In genomic region chr1:168288891-168289545, GRCm38 (mm10) we compare ENCODE assay signal across 9 mouse cellular contexts.
DNase-seq lines count a peak whose midpoint lies in the region; ATAC-seq lines count a peak whose summit lies in the region.
"Had no signal": no experiment of that assay in that cellular context is flagged by ENCODE, and none has a peak within 500 bp of the region (broad histone marks: within the 10 kb centered on the region; RNA-seq: fewer than 3 reads in every experiment).

No protein-coding gene starts in this region.

- H3K27me3 ChIP-seq in heart, embryonic 12.5 days (replicated peaks), result no peaks in the 10 kb centered on the region
- H3K27me3 ChIP-seq in embryonic facial prominence, embryonic 10.5 days (replicated peaks; ENCODE audit: low read depth, poor library complexity, severe bottlenecking), result no peaks in the 10 kb centered on the region
- H3K27me3 ChIP-seq in kidney, embryonic 16.5 days (ENCODE audit: insufficient read depth, low read length), result no peaks in the 10 kb centered on the region
- no peaks in the 10 kb centered on the region for H3K27me3 ChIP-seq in midbrain, embryonic 16.5 days (ENCODE audit: control insufficient read depth, insufficient read depth, low read depth, low read length)
- H3K27me3 ChIP-seq: embryonic facial prominence, embryonic 13.5 days had no signal

- H3K4me1 ChIP-seq in heart, embryonic 12.5 days (replicated peaks), result peaks cover 87% of the 10 kb centered on the region
- H3K4me1 ChIP-seq in embryonic facial prominence, embryonic 10.5 days, result peaks cover 78% of the 10 kb centered on the region
- H3K4me1 ChIP-seq in kidney, embryonic 16.5 days (ENCODE audit: insufficient read depth, low read length), result peaks cover 71% of the 10 kb centered on the region
- peaks cover 78% of the 10 kb centered on the region for H3K4me1 ChIP-seq in midbrain, embryonic 16.5 days (ENCODE audit: control insufficient read depth, insufficient read depth, low read length)

- intact Hi-C loops in heart, postnatal 10 days (cut with DNase I), result loop anchor here (5.0 kb wide), 3 partner anchors 42 to 143 kb away; partner anchors contain the start of gene Pbx1
- intact Hi-C loops in gastrocnemius, postnatal 14 days (cut with DNase I; ENCODE audit: low total_unique reads), result no loop called here

- peak overlapping the region; percentile 20; the same call in 1 of the 2 replicates for H3K9ac ChIP-seq in heart, embryonic 12.5 days
- H3K9ac ChIP-seq in kidney, embryonic 16.5 days (replicated peaks; ENCODE audit: low read length), result no peak overlapping the region
- peak overlapping the region; percentile 58; the same call in 1 of the 2 replicates for H3K9ac ChIP-seq in midbrain, embryonic 16.5 days (ENCODE audit: low read depth, low read length)

- no peaks in the 10 kb centered on the region for H3K36me3 ChIP-seq in heart, embryonic 12.5 days
- H3K36me3 ChIP-seq in embryonic facial prominence, embryonic 10.5 days (replicated peaks), result peaks cover 8% of the 10 kb centered on the region; the same call in 1 of the 2 replicates
- peaks cover 4% of the 10 kb centered on the region; the same call in 1 of the 2 replicates for H3K36me3 ChIP-seq in kidney, embryonic 16.5 days (ENCODE audit: insufficient read depth, low read length)
- H3K36me3 ChIP-seq in midbrain, embryonic 16.5 days (ENCODE audit: control insufficient read depth, insufficient read depth, low read length), result no peaks in the 10 kb centered on the region

- no peaks in the 10 kb centered on the region for H3K9me3 ChIP-seq in heart, embryonic 12.5 days (replicated peaks)
- no peaks in the 10 kb centered on the region for H3K9me3 ChIP-seq in embryonic facial prominence, embryonic 10.5 days
- no peaks in the 10 kb centered on the region for H3K9me3 ChIP-seq in kidney, embryonic 16.5 days (ENCODE audit: low read length)
- H3K9me3 ChIP-seq in midbrain, embryonic 16.5 days (replicated peaks; ENCODE audit: control insufficient read depth, low read length, poor library complexity, severe bottlenecking), result no peaks in the 10 kb centered on the region
- H3K9me3 ChIP-seq: embryonic facial prominence, embryonic 13.5 days had no signal

- H3K27ac ChIP-seq in heart, embryonic 12.5 days (ENCODE audit: poor library complexity, severe bottlenecking), result peak overlapping the region; percentile 90
- H3K27ac ChIP-seq in embryonic facial prominence, embryonic 10.5 days (replicated peaks), result peak overlapping the region; percentile 79
- peak overlapping the region; percentile 7; the same call in 1 of the 2 replicates for H3K27ac ChIP-seq in kidney, embryonic 16.5 days (ENCODE audit: low read length)
- H3K27ac ChIP-seq in midbrain, embryonic 16.5 days (ENCODE audit: low read length), result peak overlapping the region; percentile 84

- ATAC-seq in heart, embryonic 12.5 days (ENCODE audit: insufficient number of reproducible peaks, low FRiP score), result no peak
- ATAC-seq in kidney, embryonic 16.5 days (ENCODE audit: low FRiP score, low TSS enrichment), result no peak
- ATAC-seq in midbrain, embryonic 16.5 days, result no peak

- H3K4me3 ChIP-seq in heart, embryonic 12.5 days, result no peak overlapping the region
- H3K4me3 ChIP-seq in embryonic facial prominence, embryonic 10.5 days, result no peak overlapping the region
- H3K4me3 ChIP-seq in kidney, embryonic 16.5 days (ENCODE audit: low read length), result no peak overlapping the region
- no peak overlapping the region for H3K4me3 ChIP-seq in midbrain, embryonic 16.5 days (ENCODE audit: low read depth, low read length)
- H3K4me3 ChIP-seq: embryonic facial prominence, embryonic 13.5 days had no signal

- 38% methylated on average over 10 of the region's 10 CpGs for WGBS in heart, embryonic 12.5 days
- 54% methylated on average over 10 of the region's 10 CpGs for WGBS in embryonic facial prominence, embryonic 10.5 days
- WGBS in kidney, embryonic 16.5 days, result 40% methylated on average over 10 of the region's 10 CpGs
- 47% methylated on average over 10 of the region's 10 CpGs for whole genome bisulfite sequencing in midbrain, embryonic 16.5 days

- peak overlapping the region; percentile 54 for H3K4me2 ChIP-seq in heart, embryonic 12.5 days
- H3K4me2 ChIP-seq in kidney, embryonic 16.5 days (replicated peaks; ENCODE audit: low read depth, low read length), result no peak overlapping the region
- no peak overlapping the region for H3K4me2 ChIP-seq in midbrain, embryonic 16.5 days (ENCODE audit: low read length)
- H3K4me2 ChIP-seq: embryonic facial prominence, embryonic 13.5 days had no signal

- no peak for DNase-seq in heart, postnatal 10 days
- DNase-seq in embryonic facial prominence, embryonic 10.5 days (ENCODE audit: low spot score), result no peak
- DNase-seq in T-cell, adult 2 months (ENCODE audit: low spot score), result no peak
- no peak for DNase-seq in gastrocnemius, postnatal 14 days
- DNase-seq in spleen, postnatal 4 days (ENCODE audit: low spot score in 2 of 2), result no peak

Comparison
In these comparisons a context has a peak if more than half of its experiments do, and no peak if none do; other contexts are left out.
1. H3K27ac ChIP-seq: peak in every context shown above with its lines; median percentile 90 in heart, embryonic 12.5 days; 84 in midbrain, embryonic 16.5 days; 79 in embryonic facial prominence, embryonic 10.5 days; 7 in kidney, embryonic 16.5 days.